Mouse (Mus musculus) G1E (cell line): ENCODE measurements around the gene Pxmp4.

ENCODE experiments used
- CTCF ChIP-seq: IDR thresholded peaks from 2 replicates; pipeline ENCODE4 v1.5.1; 2012; ENCODE audit warnings: low read depth, low read length, inconsistent platforms, mixed read lengths
- GATA1 ChIP-seq: IDR thresholded peaks from 2 replicates; pipeline ENCODE4 v1.6.1; 2012; ENCODE audit warnings: borderline replicate concordance, low read length, inconsistent platforms, mixed read lengths
- TAL1 ChIP-seq: conservative IDR thresholded peaks from 2 replicates; pipeline ENCODE4 v1.6.1; 2012; ENCODE audit warnings: low read depth, low read length, inconsistent platforms, mixed read lengths

GRCm38 (mm10) chr2:154549127-154549885 lies 54.2 kb downstream of the Pxmp4 start:
- TF ChIP-seq TAL1: no peak
- no peak for TF ChIP-seq CTCF
- TF ChIP-seq GATA1: no peak
